Mouse (Mus musculus) testis, adult 2 months (tissue): Measurements from ENCODE around the gene Olfr488.

Source experiments
- CTCF ChIP-seq: fragments of 200-500 bp; IDR thresholded peaks from 2 replicates; pipeline ENCODE4 v1.5.1; 2012; ENCODE audit warnings: low read depth, mild to moderate bottlenecking, inconsistent platforms, low read length, moderate library complexity; ENCODE audit not compliant: control insufficient read depth, insufficient read depth, insufficient replicate concordance
- POLR2A ChIP-seq: fragments of 200-500 bp; IDR thresholded peaks from 2 replicates; pipeline ENCODE4 v1.6.1; 2012; ENCODE audit warnings: low read depth, mild to moderate bottlenecking, inconsistent platforms, low read length, moderate library complexity; ENCODE audit not compliant: control insufficient read depth

GRCm38 (mm10) chr7:108288834-108289233 lies 30.7 kb upstream of the Olfr488 start, which contains the start of gene Olfr490:
- no peak for TF ChIP-seq CTCF
- no peak for TF ChIP-seq POLR2A
